Mouse (Mus musculus): ENCODE results near the gene Anks1b.

Gene Anks1b

DNA sequence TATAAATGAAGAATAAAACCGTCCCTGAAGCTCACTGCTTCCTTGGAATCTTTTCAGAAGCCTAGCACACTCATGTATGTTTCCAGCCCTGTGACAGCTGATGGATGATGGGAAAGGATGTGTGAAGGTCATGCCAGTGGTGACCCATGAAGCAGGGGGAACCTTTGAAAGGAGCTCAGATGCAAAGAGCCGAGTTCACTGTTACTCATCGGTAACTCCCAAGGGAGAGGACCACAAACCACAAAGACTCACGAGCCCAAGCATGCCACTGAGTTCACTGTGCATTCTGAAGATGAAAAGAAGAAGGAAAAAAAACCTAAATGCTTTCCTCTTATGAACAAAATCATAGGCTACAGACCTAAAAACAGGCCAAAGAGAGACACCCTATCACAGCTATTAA is 859.5 kb downstream of the Anks1b start:
- DNase-seq (ENCODE audit: low spot score in 2 of 2), result no peak

DNA sequence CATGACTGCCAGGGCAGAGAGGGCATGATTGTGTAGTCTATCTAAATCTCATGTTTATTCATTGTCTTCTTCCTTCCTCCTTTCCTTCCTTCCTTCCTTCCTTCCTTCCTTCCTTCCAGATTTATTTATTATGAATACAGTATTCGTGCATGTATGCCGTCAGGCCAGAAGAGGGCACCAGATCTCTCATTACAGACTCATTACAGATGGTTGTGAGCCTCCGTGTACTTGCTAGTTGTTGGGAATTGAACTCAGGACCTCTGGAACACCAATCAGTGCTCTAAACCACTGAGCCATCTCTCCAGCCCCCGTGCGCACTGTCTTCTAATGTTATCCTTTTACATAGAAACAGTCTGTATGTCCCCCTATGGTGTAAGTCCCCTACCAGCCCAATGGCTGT is 860.3 kb downstream of the Anks1b start:
- no peak for DNase-seq (ENCODE audit: low spot score in 2 of 2)

DNA sequence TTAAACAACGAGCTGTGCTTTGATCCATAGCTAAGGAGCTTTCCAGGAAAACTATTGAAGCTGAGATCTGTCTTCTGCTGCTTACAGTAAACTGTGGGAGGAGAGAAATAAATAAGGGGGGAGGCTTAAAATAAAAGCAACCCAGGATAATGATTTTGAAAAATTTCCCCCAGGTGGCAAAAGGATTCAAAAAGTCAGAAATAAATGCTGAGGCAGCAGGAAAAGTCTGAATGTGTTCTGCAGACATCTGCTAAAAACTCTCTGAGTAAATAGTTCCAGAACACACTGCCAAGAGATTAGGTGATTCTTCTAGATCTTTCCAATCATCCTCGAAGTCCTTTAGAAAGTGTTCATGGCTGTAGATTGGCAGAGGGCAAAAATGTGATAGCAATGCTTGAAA is 865.2 kb downstream of the Anks1b start:
- no peak for DNase-seq (ENCODE audit: low spot score in 2 of 2)

DNA sequence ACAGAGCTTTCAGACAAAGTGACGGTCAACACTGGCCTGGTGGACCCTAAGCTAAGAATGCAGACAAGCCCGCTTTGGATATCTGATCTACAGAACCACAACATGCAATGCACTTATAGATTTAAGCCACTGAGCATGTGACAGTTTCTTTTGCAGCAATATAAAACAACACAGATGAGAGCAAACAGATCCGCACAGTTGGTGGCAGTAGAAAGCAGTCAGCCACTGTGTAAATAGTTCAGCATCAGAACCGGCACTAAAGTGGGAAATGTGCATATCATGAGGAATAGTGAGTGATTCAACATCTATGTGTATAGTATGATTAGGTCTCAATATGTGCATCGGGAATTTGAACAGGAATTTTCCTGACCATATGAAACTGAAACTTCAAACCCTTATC is 867.6 kb downstream of the Anks1b start:
- DNase-seq (ENCODE audit: low spot score in 2 of 2), result no peak

DNA sequence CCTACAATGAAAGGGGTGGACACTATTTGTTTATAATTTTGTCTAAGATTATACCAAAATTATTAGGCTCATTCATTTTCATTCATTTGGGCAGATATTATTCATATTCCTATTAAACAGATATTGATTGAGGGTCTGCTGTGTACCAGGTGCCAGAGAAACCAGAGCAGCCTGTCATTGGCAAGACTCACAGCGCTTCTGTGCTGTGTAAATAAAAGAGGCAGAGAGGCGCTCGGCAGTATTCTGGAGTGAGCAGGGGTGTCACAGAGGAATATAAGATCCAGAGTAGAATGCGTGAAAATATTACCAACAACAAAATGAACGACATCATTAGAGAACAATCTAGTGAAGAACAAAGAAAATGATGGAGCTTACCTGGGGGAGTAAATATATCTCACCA is 878.6 kb downstream of the Anks1b start:
- no peak for DNase-seq (ENCODE audit: low spot score in 2 of 2)

DNA sequence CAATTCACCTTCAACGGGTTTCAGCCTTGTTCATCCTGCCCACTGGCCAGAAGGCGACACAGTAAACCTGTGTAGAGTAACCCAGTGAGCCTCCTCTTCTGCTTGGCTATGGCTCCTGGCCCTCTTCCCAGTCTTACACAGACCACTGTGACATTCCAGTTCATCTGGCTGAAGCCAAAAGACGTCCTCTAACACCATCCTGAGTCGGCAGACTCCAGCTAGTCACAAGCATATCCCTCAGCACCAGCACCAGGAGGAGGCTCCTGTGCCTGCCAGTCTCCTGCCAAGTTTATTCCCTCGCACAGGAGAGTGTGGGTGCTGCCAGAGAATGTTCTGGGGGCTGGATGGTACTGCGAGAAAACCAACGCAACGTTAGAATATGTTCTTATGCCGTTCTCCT is 879.8 kb downstream of the Anks1b start:
- no peak for DNase-seq (ENCODE audit: low spot score in 2 of 2)

DNA sequence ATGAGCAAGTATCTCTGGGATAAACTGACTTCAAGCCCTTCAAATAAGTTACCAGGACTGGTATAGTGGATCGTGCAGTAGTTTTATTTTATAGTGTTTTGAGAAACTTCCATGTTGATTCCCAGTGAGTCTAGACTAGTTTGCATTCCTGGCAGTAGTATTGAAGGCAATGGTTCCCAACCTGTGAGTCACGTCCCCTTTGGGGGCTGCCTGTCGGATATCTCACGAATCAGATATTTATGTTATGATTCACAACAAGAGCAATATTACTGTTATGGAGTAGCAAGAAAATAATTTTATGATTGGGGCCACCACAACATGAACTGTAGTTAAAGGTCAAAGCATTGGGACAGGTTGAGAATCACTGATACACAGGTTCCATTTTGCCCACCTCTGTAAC is 884.5 kb downstream of the Anks1b start:
- DNase-seq (ENCODE audit: low spot score in 2 of 2), result no peak

DNA sequence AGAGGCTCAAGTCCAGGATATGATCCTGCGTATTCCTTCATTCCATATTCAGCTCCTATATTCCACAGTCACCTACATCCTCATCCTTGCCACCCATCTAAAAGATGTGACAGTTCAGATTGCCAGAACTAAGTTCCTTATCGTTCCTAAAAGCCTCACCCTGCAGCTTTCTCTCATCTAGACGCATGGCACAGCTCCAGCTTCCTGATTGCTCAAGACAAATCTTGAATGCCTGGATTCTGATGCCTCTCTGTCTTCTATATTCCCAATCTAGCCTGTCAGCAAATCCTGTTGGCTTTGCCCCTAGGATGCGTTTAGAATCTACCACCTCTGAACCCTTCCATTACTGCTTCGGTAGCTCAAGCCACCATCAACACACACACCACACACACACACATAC is 886.6 kb downstream of the Anks1b start:
- no peak for DNase-seq (ENCODE audit: low spot score in 2 of 2)

DNA sequence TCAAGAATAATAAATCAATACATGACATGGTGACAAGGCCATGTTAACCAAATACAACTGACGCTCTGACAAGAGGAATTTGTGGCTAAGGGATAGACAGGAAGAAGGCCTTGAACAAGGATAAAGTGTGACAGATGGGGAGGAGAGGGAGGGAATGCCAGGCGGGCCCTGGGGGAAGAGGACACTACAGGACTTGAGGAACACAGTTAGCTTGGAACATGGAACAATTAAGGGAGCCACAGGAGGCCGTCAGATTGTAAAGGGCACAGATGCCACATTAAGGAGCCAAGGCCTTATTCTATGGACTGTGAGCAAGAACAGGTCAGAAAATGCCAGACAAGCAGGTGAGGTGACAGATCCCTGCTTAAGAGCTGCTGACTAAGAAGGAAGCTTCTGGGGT is 893.0 kb downstream of the Anks1b start:
- DNase-seq (ENCODE audit: low spot score in 2 of 2), result no peak

DNA sequence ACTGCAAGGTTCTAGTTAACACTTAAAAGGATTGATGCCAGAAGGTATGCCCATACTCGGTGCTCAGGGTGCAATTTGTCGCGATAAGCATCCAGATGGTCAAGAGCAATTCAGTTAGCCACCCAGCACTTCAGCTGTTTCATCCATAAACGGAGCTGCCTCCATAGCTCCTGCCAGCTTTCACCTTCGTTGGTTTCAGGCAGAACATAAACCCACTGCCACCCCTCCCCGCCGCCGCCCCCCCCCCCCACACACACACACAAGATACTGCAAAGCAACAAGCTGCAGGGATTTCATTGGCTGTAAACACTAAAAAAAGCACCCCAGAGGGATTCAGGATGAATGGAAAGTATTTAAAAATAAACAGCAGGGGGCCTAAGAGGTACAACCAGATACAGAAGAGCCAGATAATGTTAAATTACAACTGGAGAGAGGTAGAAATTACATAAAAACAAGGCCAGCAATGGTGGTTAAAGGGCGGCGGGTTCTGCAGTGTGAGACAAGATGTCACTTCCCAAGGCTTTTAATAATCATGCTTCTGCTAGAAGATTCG is 897.2 kb downstream of the Anks1b start:
- DNase-seq (ENCODE audit: low spot score in 2 of 2), result no peak

DNA sequence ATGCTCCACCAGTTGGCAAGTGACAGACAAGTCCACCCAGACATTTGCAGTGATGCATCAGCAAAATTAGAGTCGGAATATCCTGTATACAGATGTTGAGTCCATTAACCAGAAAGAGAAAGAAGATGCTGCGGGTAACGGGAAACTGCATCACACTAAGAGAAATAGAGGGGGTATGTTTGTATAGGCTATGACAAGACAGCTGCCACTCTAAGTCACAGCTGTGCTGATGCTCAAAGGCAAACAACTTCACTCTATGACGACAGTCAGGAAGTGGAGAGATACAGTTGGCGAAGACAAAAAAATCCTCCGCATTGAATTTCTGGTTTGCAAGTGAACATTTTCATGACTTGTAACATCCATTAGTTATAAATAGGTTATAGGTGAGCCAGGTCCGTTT is 897.7 kb downstream of the Anks1b start:
- no peak for DNase-seq (ENCODE audit: low spot score in 2 of 2)

DNA sequence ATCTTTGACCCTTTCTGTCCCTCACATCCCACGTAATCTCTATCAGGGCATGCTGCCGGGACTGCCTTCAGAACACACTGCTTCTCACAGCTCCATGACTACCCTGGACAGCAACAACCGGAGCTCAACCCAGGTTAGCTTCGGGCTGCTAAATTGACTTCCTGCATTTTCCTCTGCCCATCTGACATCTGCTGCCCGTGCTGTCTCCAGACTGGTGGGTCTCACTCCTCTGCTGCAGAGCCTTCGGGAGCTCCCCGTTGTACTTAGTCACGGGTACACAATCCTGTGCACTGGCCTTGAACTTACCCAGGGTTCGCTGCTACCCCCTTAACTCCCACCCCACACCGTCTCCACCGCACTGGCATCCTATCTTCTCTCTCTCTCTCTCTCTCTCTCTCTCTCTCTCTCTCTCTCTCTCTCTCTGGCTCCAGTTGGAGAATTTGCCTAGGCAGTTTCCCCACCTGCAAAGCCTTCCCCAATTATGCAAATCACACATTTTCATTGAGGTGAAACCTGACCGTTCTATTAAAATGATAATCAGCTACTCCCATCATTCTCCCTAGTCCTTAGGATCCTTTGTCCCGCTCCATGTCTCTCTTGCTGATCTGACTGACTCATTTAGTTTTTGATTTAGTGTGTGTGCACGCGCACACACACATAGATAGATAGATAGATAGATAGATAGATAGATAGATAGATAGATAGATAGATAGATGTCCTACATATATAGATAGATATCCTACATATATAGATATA is 898.3 kb downstream of the Anks1b start:
- DNase-seq (ENCODE audit: low spot score in 2 of 2), result no peak

DNA sequence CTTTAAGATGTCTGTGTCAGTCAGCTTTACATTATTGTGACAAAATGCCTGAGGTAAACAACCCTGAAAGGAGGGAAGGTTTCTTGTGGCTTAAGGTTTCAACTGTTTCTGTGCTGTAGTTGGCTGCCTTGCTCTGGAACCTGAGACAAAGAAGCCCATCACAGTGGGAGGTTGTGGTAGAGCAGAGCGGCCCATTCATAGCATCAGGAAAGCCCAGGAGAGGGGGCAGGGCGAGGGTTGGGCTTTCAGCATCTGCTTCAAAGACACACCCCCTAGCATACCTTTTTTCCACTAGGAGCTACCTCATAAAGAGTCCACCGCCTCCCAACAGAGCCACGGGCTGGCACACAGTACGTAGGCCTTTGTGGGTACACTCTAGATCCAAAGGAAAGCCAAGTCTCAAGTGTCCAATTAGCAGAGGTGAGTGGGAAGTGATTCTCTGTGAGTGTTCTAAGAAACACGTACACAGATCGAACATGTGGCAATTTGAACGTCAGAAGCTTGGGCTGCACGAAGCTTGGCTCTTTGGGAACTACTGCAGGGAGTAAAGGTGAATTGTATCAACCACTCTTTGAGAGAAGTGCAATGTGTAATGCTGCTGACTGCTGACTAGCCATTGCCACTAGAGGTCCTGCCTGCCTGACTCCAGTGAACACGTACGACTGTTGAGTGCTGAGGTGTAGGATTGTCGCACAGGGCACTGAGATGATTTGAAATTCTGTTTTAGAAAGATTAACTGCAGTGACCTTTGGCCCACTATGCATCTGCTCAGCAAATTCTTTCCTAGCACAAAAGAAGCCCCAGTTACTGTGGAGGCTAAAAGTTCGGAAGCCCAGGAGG is 906.5 kb downstream of the Anks1b start:
- no peak for DNase-seq (ENCODE audit: low spot score in 2 of 2)

DNA sequence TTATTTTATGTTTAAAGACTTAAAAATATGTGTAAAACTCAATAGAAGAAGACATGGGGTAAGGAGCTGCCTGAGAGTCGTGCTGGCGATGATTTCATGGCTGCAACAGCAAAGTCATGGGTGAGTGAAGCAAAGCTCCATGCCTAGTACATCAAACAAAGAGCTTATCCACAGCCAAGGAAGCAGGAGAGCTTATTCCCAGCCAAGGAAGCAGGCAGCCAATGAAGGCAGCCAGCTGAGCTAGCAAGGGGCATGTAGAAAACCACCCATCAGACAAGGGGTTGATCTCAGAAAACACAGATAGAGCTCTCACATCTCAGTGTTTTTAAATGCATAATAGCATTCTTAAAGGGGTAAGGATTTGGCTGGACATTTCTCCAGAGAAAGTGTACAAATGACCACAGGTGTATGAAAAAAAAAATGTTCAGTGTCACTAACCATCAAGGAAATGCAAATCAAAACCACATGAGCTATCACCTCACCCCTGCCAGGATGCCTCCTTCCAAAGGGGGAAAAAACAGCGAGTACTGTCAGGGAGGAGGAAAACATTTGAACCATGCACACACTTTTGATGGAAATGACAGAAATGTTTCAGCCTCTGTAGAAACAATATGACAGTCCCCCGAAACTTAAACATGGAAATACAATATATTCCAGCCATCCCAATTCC is 911.8 kb downstream of the Anks1b start:
- no peak for DNase-seq (ENCODE audit: low spot score in 2 of 2)

DNA sequence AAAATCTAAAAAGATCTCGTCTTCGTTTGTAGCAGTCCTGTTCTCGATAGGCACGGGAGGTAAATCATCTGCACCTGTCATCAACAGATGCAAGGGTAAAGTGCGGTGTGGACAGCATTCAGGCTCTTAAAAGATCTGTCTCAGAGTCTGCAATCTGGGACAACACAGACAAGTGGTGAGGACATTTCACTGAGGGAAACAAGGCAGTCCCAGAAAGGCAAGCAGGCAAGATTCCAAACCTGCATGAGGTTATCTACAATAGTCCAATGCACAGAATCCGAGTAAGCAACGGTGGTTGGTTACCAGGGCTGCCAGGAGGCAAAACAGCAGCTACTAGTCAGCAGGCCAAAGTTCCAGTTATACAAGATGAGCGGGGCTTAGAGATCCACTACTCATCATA is 912.4 kb downstream of the Anks1b start:
- DNase-seq (ENCODE audit: low spot score in 2 of 2), result no peak

DNA sequence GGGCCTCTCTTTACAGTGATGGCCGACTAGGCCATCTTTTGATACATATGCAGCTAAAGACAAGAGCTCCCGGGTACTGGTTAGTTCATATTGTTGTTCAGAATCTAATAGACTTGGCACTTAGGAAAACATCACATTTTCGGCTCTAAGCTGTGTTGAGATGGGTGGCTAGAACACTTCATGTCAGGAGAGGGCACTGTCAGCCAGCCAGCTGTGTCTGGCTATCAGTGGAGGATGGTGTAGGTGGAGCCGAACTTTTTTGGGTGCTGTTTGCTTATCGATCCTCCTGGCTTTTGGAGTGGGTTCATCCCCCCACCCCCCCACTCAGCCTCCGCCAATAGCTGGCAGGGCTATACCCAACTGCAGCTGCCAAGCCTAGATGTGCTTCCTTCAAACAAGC is 929.8 kb downstream of the Anks1b start:
- DNase-seq (ENCODE audit: low spot score in 2 of 2), result no peak

DNA sequence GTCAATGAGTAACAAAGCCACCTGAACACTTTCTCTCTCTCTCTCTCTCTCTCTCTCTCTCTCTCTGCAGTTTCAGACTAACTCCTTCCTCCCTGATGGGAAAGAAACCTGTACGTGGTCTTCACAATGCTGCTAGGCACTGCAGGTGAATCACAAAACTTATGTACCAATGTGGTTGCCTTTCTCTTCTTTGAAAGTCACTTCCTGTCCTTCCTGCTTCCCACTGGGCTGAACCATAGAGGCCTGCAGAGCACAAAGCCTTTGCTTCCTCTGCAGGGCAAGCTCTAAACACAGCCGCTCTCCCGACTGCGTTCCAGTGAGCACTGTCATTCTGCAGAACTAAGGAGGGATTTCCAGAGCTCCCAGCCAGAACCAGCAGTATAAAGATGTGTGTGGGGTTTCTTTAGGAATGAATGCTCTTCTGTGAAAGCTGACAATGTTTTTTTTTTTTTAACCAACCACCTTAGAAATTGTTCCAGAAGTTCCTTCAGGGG is 931.3 kb downstream of the Anks1b start:
- no peak for DNase-seq (ENCODE audit: low spot score in 2 of 2)

DNA sequence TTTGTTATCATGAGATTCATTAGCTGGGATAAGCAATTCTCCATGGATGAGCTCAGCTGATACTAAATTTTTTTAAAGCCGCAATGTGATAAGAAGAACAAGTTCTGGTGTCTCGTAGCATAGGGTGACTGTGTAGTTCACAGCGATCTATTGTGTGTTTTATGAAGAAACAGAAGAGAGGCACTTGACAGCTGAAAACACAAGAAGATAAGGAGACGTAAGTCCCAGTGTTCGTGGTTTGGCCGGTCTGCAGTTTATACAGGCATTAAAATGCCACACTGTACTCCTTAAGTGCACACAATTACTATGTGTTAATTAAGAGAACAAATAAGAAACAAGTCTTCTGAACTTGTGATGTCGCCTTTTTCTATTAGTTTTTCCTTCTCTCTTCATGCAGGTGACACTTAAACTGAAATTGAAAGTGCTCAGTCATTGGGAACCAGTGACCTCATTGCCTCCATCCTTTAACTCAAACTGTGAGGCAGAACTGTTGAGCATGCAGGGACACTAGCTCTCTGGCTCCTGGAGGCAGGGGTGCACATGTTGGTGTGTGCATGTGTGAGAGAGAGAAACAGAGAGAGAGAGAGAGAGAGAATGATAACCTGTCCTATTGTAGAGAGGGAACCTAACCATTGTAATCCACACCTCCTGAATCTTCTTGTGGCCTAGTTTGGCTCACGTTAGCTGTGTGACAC is 935.5 kb downstream of the Anks1b start:
- DNase-seq (ENCODE audit: low spot score in 2 of 2), result no peak

DNA sequence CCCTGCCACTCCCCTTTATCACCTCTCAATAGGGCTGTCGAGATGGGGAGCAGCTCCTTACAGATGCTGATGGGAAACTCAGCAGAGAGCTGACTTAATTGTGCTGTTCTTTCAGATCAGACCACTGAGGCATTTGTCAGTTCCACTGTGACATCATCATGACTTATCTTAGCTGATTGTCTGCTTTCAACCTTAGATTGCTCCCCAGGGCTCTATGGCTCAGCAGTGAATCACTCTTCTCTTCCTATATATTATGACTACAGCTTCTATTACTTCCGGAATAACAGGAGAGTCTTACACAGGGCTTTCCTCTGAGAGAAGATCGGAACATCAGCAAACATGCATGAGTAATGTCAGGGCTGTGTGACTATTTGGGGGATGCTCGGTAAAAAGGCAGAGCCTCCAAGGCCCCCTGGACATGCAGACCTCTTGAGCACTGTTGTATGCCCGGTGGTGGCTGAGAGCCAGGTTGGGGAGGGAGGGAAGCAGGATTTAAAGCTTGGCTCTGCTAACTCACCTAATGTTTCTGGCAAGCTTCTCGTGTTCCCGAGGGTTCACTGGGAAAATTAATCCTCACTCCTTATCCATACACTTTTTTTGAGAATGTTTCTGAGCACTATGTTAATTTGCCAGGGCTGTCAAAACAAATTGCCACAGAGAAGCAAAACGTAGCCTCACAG is 936.7 kb downstream of the Anks1b start:
- DNase-seq (ENCODE audit: low spot score in 2 of 2), result no peak

DNA sequence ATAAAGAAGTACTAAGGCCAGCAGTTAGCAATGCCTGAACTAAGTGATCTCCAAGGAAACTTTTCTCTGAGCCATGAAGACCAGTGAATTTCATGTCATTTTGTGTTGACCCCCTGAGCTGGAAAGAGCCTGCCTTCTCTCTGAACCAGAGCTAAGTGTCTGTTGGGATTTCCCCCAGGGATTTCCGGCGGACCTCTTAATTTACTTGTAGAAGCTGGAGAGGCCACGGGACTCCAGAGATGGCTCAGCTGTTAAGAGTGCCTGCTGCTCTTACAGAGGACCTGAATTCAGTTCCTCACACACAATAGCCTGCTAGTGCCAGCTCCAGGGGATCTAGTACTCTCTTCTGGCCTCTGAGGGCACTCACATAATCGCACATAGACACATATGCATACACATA is 938.1 kb downstream of the Anks1b start:
- no peak for DNase-seq (ENCODE audit: low spot score in 2 of 2)

DNA sequence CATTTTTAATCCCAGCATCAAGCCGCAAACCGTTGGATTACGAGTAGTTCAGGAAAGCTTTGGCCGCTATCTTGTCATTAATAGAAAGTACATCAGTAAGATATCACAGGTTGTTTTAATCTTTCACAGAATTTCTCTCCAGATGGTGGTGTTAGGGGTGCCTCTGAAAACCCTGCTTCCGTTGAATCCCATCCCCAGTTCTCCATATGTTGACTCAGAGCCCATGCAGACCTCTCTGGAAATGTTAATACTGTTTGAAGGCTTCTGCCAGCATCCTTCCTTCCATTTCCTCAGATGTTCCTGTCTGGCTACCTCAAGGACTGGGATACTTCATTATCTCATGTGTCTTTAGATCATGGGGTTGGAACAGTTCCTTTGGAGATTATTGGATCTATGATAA is 940.0 kb downstream of the Anks1b start:
- DNase-seq (ENCODE audit: low spot score in 2 of 2), result no peak

Measured in urinary bladder, postnatal 4 days (tissue).